Mouse (Mus musculus) adrenal gland, postnatal 25 days (tissue): ENCODE measurements around the gene Xpo6. TPM values are rescaled to one million over a fixed set of nuclear protein-coding genes. Genes with fewer than 3 reads are reported as not detected.
A peak's percentile ranks its signal among the peaks of the same experiment; 100 is the strongest.

ENCODE experiments used
- DNase-seq: peaks from one replicate; pipeline ENCODE4 v3.0.0; 2021; ENCODE audit warnings: mixed read lengths
- total RNA-seq: library from RNA; stranded (reverse); gene quantifications from 2 replicates; pipeline ENCODE4 v1.2.3, GENCODE M21; 2021

The Xpo6 gene
- total RNA-seq, 1 experiment from 2014 or later, result 102 TPM

- DNase-seq, result peak; percentile 53
Measured at GRCm38 (mm10) chr7:126076935-126077334, 123.4 kb downstream of the Xpo6 start.

DNA sequence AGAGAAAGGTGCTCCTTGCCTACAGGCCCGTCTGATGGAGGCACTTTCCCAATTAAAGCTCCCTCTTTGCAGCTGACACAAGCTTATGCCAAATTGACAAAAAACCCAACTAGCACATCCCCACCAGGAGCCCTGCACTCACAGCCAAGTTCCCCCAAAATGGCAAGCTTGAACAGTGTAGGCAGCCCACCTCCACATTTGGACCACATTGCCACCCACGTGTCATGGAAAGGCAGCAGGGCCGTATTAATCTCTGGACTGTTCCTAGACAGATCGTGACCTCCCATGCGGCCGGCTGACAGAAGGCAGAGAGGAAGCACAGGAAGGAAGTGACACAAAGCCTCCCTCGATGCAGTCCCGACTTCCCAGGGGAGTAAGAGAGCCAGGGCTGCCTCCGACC, 125.2 kb downstream of the Xpo6 start:
- DNase-seq, result no peak

- DNase-seq, result no peak
Measured at GRCm38 (mm10) chr7:126070321-126070720, 130.0 kb downstream of the Xpo6 start.

- no peak for DNase-seq
Measured at GRCm38 (mm10) chr7:126066777-126067176, 133.5 kb downstream of the Xpo6 start.

GRCm38 (mm10) chr7:126065243-126065876, 134.9 kb downstream of the Xpo6 start:
- DNase-seq, result no peak

DNA sequence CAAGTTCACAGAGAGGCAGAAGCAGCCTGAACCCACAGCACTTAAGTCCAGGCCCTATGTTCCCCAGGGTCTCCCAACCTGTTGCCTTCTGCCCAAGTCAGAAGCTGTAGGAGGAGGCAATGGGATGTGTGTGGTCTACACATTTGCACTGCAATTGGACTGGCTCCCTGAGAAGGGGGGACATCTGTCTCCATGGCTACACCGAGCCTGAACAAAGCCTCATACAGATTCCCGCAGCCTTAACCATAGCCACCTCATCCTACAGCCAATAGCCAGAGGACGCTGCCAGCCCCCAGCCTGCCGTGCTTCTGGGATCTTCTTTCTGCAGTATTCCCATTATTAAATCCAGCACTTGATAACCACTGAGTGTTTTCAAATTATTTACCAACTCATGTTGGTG, 138.1 kb downstream of the Xpo6 start:
- no peak for DNase-seq

GRCm38 (mm10) chr7:126058918-126059317, 141.4 kb downstream of the Xpo6 start:
- DNase-seq, result no peak

DNA sequence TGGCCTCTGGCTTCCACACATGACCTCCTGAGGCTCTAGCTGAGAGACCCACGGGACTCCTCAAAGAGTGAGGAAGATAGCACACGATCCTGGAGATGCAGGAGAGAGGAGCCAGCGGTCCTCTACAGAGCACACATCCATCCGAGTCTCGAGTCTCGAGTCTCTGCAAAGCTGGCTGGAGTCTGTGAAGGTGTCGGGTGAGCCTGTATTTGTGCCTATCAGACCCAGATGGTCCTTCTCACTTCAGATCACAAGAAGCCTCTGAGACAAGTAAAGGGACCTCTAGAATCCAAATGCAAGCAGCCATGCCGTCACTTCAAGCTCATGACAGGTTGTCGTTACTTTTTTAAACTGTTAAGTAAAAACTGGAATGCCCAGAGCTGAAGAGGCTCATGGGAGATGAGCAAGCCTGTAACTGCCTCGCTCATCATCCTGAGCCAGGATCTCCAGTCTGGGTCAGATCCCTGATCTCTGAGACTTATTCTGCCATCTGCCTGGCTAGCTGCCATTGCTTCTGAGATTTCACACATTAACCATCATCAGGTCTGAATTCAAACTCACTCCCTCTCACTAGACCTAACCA, 142.9 kb downstream of the Xpo6 start:
- DNase-seq, result no peak

DNA sequence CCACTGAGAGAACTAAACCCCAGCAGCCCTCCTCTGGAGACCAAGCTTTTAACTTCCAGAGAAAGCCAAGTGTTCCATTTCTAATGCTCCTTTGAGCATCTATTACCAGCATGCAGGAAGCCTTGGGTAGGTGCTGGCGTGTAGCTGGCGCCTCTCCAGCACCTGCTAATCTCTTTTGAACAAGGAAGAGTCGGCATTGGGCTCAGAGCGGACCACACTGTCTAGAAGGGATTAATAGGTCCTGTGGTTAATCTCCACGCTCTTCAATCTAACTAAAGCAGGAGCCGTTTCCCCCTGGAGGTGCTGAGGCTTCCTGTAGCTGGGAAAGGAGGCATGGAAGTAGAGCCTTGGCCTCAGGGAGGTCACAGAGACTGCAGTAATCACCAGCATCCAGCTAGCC, 145.7 kb downstream of the Xpo6 start:
- DNase-seq, result no peak

DNA sequence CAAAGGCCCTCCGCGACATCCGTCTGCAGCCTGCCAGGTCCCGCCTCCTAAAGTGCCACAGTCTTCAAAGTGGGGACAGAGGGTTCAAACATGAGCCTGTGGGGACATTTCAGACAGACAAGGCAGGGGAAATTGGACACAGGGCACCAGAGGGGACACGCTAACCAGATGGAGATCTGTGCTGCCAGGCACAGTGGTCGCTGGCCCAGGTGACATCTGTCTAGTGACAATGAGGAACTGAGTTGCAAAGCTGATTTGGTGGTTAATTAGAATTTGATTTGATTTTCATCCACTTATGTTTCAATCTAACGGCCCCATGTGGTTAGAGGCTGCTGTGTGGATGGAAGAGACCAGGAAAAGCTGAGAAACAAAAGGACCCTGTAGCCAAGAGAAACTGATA, 146.7 kb downstream of the Xpo6 start:
- no peak for DNase-seq

DNA sequence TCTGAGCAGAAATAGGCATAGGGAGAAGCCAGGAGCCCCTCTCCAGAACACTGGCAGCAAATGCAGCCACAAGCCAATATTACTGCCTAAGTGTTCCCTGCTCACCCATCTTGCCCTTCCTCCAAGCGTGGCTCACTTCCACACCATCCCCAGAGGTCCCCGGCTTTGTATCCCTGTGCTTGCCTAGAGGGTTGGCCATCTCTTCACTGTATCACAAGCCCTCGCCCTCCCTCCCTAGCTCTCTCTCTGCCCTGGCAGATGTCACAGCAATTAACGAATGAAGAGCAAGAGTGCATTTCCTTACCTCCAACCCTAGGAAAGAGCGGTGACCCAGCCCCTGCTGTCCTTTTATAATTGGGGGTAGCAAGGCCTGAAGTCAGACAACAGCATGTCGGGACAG, 148.4 kb downstream of the Xpo6 start:
- no peak for DNase-seq

Other genes starting within 250 kb of the Xpo6 start
- 52.1 and 77.9 TPM in 2 replicates for gene Gsg1l, start 118.1 kb downstream of the Xpo6 start, total RNA-seq
- 72.1 and 102 TPM in 2 replicates for gene Sbk1, start 72.1 kb upstream of the Xpo6 start, total RNA-seq
- 0.43 and 1.0 TPM in 2 replicates for gene Lat, start 169.1 kb upstream of the Xpo6 start, total RNA-seq
- gene Spns1, start 176.9 kb upstream of the Xpo6 start, total RNA-seq, result 43.1 and 54.8 TPM in 2 replicates
- 8.6 and 8.7 TPM in 2 replicates for gene Nfatc2ip, start 196.2 kb upstream of the Xpo6 start, total RNA-seq
- 0.67 and 1.9 TPM in 2 replicates for gene Cd19, start 214.4 kb upstream of the Xpo6 start, total RNA-seq
- gene Rabep2, start 228.3 kb upstream of the Xpo6 start, total RNA-seq, result 58.2 and 82.6 TPM in 2 replicates